Mouse (Mus musculus) MEL (cell line): ENCODE results near the gene Kdelr3.

ENCODE experiments used
- CTCF ChIP-seq, 3 experiments: IDR thresholded peaks in 2 of 3; conservative IDR thresholded peaks in 1 of 3; 2 replicates each; pipeline ENCODE4 v1.5.1; 2011 to 2012; ENCODE audit warnings: low read length in 3 of 3, low read depth in 2 of 3, mild to moderate bottlenecking in 2 of 3, improper control_type of control experiment in 1 of 3, inconsistent platforms in 1 of 3, mixed read lengths in 1 of 3, moderate library complexity in 1 of 3; ENCODE audit not compliant: control insufficient read depth in 1 of 3, insufficient read depth in 1 of 3, poor library complexity in 1 of 3, severe bottlenecking in 1 of 3
- GATA1 ChIP-seq: IDR thresholded peaks from 2 replicates; pipeline ENCODE4 v1.6.1; 2011; ENCODE audit warnings: low read depth, low read length, improper control_type of control experiment
- JUND ChIP-seq: IDR thresholded peaks from 2 replicates; pipeline ENCODE4 v1.6.1; 2011; ENCODE audit warnings: low read depth, mild to moderate bottlenecking, improper control_type of control experiment, low read length
- KAT2A ChIP-seq: conservative IDR thresholded peaks from 2 replicates; pipeline ENCODE4 v1.6.1; 2012; ENCODE audit warnings: low read depth, low read length, improper control_type of control experiment, inconsistent platforms
- MEF2A ChIP-seq: IDR thresholded peaks from 2 replicates; pipeline ENCODE4 v1.6.1; 2014; ENCODE audit warnings: low read depth, mild to moderate bottlenecking, inconsistent platforms, low read length, improper control_type of control experiment; ENCODE audit not compliant: poor library complexity, insufficient replicate concordance, severe bottlenecking; ENCODE audit errors: extremely low read depth
- POLR2AphosphoS5 ChIP-seq: IDR thresholded peaks from 2 replicates; pipeline ENCODE4 v1.6.1; 2012; ENCODE audit warnings: low read depth, borderline replicate concordance, mild to moderate bottlenecking, inconsistent platforms, low read length, moderate library complexity, mixed read lengths
- SIN3A ChIP-seq: IDR thresholded peaks from 2 replicates; pipeline ENCODE4 v1.6.1; 2012; ENCODE audit warnings: low read length, improper control_type of control experiment, inconsistent platforms
- TCF12 ChIP-seq: IDR thresholded peaks from 2 replicates; pipeline ENCODE4 v1.6.1; 2014; ENCODE audit warnings: low read depth, mild to moderate bottlenecking, inconsistent platforms, low read length, improper control_type of control experiment, moderate library complexity

GRCm38 (mm10) chr15:79469577-79469976 lies 46.6 kb upstream of the Kdelr3 start:
- TF ChIP-seq CTCF (IDR thresholded peaks at IDR 0.05 in 2 of 3, conservative IDR thresholded peaks at IDR 0.05 in 1 of 3; ENCODE audit: control insufficient read depth in 1 of 3, insufficient read depth in 1 of 3, low read depth in 2 of 3, low read length in 3 of 3, poor library complexity in 1 of 3, severe bottlenecking in 1 of 3) (peak in 2 of 3 experiments; percentile 6 to 18; a peak in 2 of 6 replicates), KAT2A (no peak), MEF2A (no peak), SIN3A (no peak), GATA1 (no peak), POLR2AphosphoS5 (no peak), JUND (no peak), TCF12 (no peak)
